Mouse (Mus musculus): ENCODE results near the gene Coq2.

Gene Coq2

GRCm38 (mm10) chr5:100674711-100675376 lies at the start of gene Coq2:
Coq2 (minus strand) TSS chr5:100675140.
- peak; percentile 73 for DNase-seq

- no peak for DNase-seq
These were observed 44.5 kb upstream of the Coq2 start, which contains the start of gene Hpse for GRCm38 (mm10) chr5:100719235-100720088. Hpse (minus strand) TSS chr5:100719716.

- DNase-seq, result no peak
These were observed 41.8 kb upstream of the Coq2 start for GRCm38 (mm10) chr5:100716762-100717161.

- no peak for DNase-seq
These were observed 36.3 kb upstream of the Coq2 start for GRCm38 (mm10) chr5:100711219-100711618.

GRCm38 (mm10) chr5:100710012-100710411 lies 35.1 kb upstream of the Coq2 start:
- no peak for DNase-seq

- no peak for DNase-seq
These were observed 34.1 kb upstream of the Coq2 start for GRCm38 (mm10) chr5:100709035-100709434.

GRCm38 (mm10) chr5:100706675-100707074 lies 31.7 kb upstream of the Coq2 start:
- no peak for DNase-seq

GRCm38 (mm10) chr5:100704272-100704671 lies 29.3 kb upstream of the Coq2 start:
- DNase-seq, result no peak

- no peak for DNase-seq
These were observed 27.4 kb upstream of the Coq2 start for GRCm38 (mm10) chr5:100702325-100702724.

- no peak for DNase-seq
These were observed 26.1 kb upstream of the Coq2 start for GRCm38 (mm10) chr5:100700861-100701620.

- no peak for DNase-seq
These were observed 22.9 kb upstream of the Coq2 start for GRCm38 (mm10) chr5:100697886-100698285.

- DNase-seq, result no peak
These were observed 22.5 kb upstream of the Coq2 start for GRCm38 (mm10) chr5:100697398-100697797.

- no peak for DNase-seq
These were observed 10.7 kb upstream of the Coq2 start for GRCm38 (mm10) chr5:100685631-100686030.

GRCm38 (mm10) chr5:100680542-100680933 lies 5.6 kb upstream of the Coq2 start:
- DNase-seq, result no peak

GRCm38 (mm10) chr5:100679911-100680541 lies 5.1 kb upstream of the Coq2 start:
- no peak for DNase-seq

GRCm38 (mm10) chr5:100673745-100674486 lies 1.0 kb downstream of the Coq2 start:
- DNase-seq, result peak; percentile 88

GRCm38 (mm10) chr5:100672403-100672802 lies 2.5 kb downstream of the Coq2 start:
- DNase-seq, result peak; percentile 11

GRCm38 (mm10) chr5:100671897-100672296 lies 3.0 kb downstream of the Coq2 start:
- DNase-seq, result no peak

- peak; percentile 27 for DNase-seq
These were observed 3.5 kb downstream of the Coq2 start for GRCm38 (mm10) chr5:100671398-100671797.

GRCm38 (mm10) chr5:100666965-100667364 lies 8.0 kb downstream of the Coq2 start:
- no peak for DNase-seq

- no peak for DNase-seq
These were observed 11.1 kb downstream of the Coq2 start for GRCm38 (mm10) chr5:100663854-100664253.

- DNase-seq, result no peak
These were observed 11.9 kb downstream of the Coq2 start for GRCm38 (mm10) chr5:100663011-100663410.
